Mouse (Mus musculus) ES-Bruce4 (cell line): ENCODE measurements at regions not wholly inside any gene's neighbourhood (a gene's known extent, or its start where the extent isn't known, plus 50 kb on each side); places are given as distances from the start of the nearest gene placed in this dataset.
"Not testable (repeated sequence)": the region's sequence is repeated elsewhere in the genome, so short reads cannot be mapped to it uniquely, and the experiment has no call there.

Source experiments
- CTCF ChIP-seq: IDR thresholded peaks from one replicate; pipeline ENCODE4 v1.8.1; 2011; ENCODE audit warnings: low read depth, low read length
- POLR2A ChIP-seq: IDR thresholded peaks from one replicate; pipeline ENCODE4 v1.8.1; 2011; ENCODE audit warnings: low read length; ENCODE audit not compliant: insufficient read depth

- not testable (repeated sequence) for TF ChIP-seq CTCF, POLR2A
Observed at GRCm38 (mm10) chr12:104608956-104609355, 135.8 kb upstream of the Gsc start.
